Mouse (Mus musculus): Measurements from ENCODE around the gene Ccdc85c.

Gene Ccdc85c

GRCm38 (mm10) chr12:108294620-108295019, 19.4 kb upstream of the Ccdc85c start:
- DNase-seq (ENCODE audit: low spot score), result no peak

- DNase-seq (ENCODE audit: low spot score), result peak; percentile 69
Observed at GRCm38 (mm10) chr12:108292957-108293356, 17.7 kb upstream of the Ccdc85c start.

- no peak for DNase-seq (ENCODE audit: low spot score)
Observed at GRCm38 (mm10) chr12:108292419-108292818, 17.2 kb upstream of the Ccdc85c start.

GRCm38 (mm10) chr12:108288127-108288880, 13.1 kb upstream of the Ccdc85c start:
- DNase-seq (ENCODE audit: low spot score), result no peak

- no peak for DNase-seq (ENCODE audit: low spot score)
Observed at GRCm38 (mm10) chr12:108287011-108287410, 11.8 kb upstream of the Ccdc85c start.

- no peak for DNase-seq (ENCODE audit: low spot score)
Observed at GRCm38 (mm10) chr12:108286381-108286780, 11.2 kb upstream of the Ccdc85c start.

GRCm38 (mm10) chr12:108285225-108286011, 10.2 kb upstream of the Ccdc85c start:
- DNase-seq (ENCODE audit: low spot score), result no peak

GRCm38 (mm10) chr12:108284455-108285224, 9.4 kb upstream of the Ccdc85c start:
- DNase-seq (ENCODE audit: low spot score), result no peak

GRCm38 (mm10) chr12:108278221-108278918, 3.1 kb upstream of the Ccdc85c start:
- DNase-seq (ENCODE audit: low spot score), result no peak

- DNase-seq (ENCODE audit: low spot score), result no peak
Observed at GRCm38 (mm10) chr12:108277341-108277841, 2.2 kb upstream of the Ccdc85c start.

- no peak for DNase-seq (ENCODE audit: low spot score)
Observed at GRCm38 (mm10) chr12:108275920-108276822, 946 bp upstream of the Ccdc85c start.

- DNase-seq (ENCODE audit: low spot score), result peak; percentile 94
Observed at GRCm38 (mm10) chr12:108275508-108275890, 274 bp upstream of the Ccdc85c start.

GRCm38 (mm10) chr12:108274313-108274595, 971 bp downstream of the Ccdc85c start:
- DNase-seq (ENCODE audit: low spot score), result no peak

GRCm38 (mm10) chr12:108273466-108274312, 1.5 kb downstream of the Ccdc85c start:
- DNase-seq (ENCODE audit: low spot score), result no peak

- DNase-seq (ENCODE audit: low spot score), result peak; percentile 33
Observed at GRCm38 (mm10) chr12:108272143-108272635, 3.0 kb downstream of the Ccdc85c start.

- no peak for DNase-seq (ENCODE audit: low spot score)
Observed at GRCm38 (mm10) chr12:108271351-108272142, 3.7 kb downstream of the Ccdc85c start.

GRCm38 (mm10) chr12:108270240-108270919, 4.8 kb downstream of the Ccdc85c start:
- DNase-seq (ENCODE audit: low spot score), result peak; percentile 70

GRCm38 (mm10) chr12:108269699-108270098, 5.5 kb downstream of the Ccdc85c start:
- DNase-seq (ENCODE audit: low spot score), result no peak

All from adipocyte (in vitro differentiated cells).